Mouse (Mus musculus) megakaryocyte-erythroid progenitor cell, adult 5-6 weeks (primary cell): Measurements from ENCODE around the gene Mosmo. TPM values are rescaled to one million over a fixed set of nuclear protein-coding genes. Genes with fewer than 3 reads are reported as not detected.

ENCODE experiments used
- ATAC-seq: replicated peaks from 2 replicates; pipeline ENCODE4 v1.8.0; 2016; ENCODE audit warnings: mild to moderate bottlenecking, inconsistent platforms; ENCODE audit not compliant: severe bottlenecking, poor library complexity, low FRiP score, low TSS enrichment
- total RNA-seq, 2 experiments: library from RNA; stranded (forward) in 1 of 2; stranded (reverse) in 1 of 2; fragments of 200-1000, 215-1000 nt in 1 of 2; fragments of >200 nt in 1 of 2; fragmentation: Nextera tagmentation in 1 of 2; gene quantifications; 2 replicates each; pipeline ENCODE4 v1.2.3; 2014 to 2017

Mosmo gene
- total RNA-seq (2014; fragmentation: Nextera tagmentation) (31.7 and 38.8 TPM in 2 replicates), total RNA-seq (2017) (15.4 and 42.1 TPM in 2 replicates)

GRCm38 (mm10) chr7:120677001-120677643 is at the start of gene Mosmo:
TSS of gene Mosmo (plus strand) at chr7:120677618.
- ATAC-seq = peak; percentile 48

DNA sequence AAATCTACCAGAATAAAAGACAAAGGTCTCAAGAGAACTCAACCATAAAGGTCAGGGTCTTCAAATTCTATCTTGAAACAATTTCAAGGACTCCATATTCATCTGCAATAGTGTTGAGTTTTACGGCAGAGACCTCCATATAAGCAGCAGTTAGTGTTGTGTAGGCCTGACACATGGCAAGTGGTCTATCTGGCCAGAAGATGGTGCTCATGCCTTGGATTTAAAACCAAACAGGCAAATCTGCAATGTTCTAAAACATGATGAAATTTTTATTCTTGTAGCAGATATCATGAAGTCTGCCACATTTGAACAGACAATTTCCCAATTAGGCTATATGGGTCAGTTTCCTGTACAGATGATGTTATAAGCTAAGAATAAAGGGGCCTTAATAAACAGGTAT is 44.9 kb upstream of the Mosmo start:
- ATAC-seq = no peak

- no peak for ATAC-seq
Measured at GRCm38 (mm10) chr7:120634301-120634700, 43.1 kb upstream of the Mosmo start.

- peak; percentile 98 for ATAC-seq
Measured at GRCm38 (mm10) chr7:120634711-120635361, 42.6 kb upstream of the Mosmo start, which contains the start of gene Uqcrc2. TSS of gene Uqcrc2 (plus strand) at chr7:120635176.

GRCm38 (mm10) chr7:120635362-120635781 is 42.0 kb upstream of the Mosmo start:
- ATAC-seq = peak; percentile 65; the same call in 1 of the 2 replicates

GRCm38 (mm10) chr7:120635821-120636220 is 41.6 kb upstream of the Mosmo start:
- ATAC-seq = peak; percentile 35

DNA sequence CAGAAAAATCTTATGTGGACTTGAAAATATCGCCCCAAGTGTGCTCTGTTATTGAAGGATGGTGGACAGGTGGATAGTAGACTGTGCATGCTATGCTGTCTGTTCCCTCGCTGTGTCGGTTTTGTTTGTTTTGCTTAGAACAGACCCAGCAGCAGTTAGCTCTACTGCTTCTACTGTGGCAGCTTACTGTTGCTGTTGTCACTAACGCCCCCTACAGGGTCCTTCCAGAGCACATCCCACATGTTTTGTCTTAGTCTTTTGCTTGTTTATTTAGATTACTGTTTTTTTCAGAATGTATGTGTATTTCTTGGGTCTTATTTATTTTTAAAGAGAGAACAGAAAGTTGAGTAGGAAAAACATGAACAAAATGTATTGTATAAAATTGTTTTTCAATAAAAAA is 34.2 kb upstream of the Mosmo start:
- ATAC-seq = peak; percentile 63

- no peak for ATAC-seq
Measured at GRCm38 (mm10) chr7:120647849-120648248, 29.6 kb upstream of the Mosmo start.

DNA sequence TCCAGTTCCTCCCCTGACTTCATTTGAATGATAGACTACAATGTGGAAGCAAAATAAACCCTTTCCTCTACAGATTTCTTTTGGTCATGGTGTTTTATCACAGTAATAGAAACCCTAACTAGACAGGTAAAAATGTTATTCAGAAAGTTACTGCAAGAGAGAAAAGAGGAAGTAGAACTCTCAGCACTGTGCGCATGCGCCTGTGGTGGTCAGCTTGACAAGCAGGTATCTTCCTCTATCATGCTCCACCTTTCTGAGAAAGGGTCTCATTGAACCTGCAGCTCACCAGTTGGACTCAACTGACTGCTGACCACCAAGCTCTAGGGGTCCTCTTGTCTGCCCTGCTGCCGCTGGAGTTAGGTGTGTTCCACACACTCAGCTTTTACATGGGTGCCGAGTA is 15.3 kb upstream of the Mosmo start:
- ATAC-seq = no peak

GRCm38 (mm10) chr7:120670153-120670875 is 7.1 kb upstream of the Mosmo start, which contains the start of gene Pdzd9:
TSS of gene Pdzd9 (minus strand) at chr7:120670343.
- ATAC-seq = peak; percentile 64

DNA sequence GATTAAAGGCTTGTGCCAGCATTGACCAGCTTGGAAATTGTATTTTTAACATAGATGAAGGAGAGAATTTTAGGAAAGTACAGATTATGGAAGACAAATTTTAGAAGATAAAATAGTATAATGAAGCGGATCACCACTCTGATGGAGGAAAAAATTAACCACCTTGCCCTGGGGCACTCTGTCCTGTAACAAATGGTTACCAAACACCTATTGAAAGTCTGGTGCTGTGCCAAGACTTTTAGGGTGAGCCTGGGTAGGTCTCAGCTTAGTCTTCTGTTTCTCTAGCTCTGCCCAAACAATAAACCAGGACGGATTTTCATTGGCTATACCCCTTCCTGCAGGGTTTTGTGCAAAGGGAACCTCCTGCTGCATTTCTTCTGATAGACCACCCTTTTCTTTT is 6.1 kb upstream of the Mosmo start:
- ATAC-seq = no peak

DNA sequence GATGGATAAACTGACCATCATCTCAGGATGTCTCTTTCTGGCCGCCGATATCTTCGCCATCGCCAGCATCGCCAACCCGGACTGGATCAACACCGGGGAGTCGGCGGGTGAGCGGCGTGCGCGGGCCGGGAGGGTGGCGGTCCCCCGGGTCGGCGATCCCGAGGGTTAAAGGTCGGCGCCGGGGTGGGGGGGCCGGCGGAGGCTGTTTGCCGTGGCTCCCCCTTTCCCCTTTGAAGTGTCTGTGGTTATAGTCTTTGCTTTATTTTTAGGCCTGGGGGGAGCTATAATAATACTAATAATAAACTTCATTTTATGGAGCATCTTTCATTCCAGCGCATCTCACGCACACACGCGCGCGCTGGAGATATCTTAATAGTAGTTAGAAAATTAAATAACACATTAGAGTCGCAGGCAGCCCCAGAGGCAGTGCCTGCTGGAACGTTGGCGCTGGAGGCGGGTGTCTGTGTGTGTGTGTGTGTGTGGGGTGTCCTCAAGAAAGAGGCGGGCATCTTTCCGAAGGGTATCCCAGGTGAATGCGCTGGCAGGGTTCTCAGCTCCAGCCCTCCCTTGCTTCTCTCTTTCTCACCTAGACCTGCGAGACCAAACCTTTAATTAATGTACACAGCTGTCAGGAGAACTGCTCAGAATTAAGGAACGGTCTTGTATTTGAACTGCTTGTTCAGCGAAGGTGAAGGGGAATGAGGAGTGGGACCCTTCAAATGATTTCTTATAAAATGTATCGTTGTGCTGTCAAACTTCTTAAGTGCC is 530 bp downstream of the Mosmo start:
- no peak for ATAC-seq

DNA sequence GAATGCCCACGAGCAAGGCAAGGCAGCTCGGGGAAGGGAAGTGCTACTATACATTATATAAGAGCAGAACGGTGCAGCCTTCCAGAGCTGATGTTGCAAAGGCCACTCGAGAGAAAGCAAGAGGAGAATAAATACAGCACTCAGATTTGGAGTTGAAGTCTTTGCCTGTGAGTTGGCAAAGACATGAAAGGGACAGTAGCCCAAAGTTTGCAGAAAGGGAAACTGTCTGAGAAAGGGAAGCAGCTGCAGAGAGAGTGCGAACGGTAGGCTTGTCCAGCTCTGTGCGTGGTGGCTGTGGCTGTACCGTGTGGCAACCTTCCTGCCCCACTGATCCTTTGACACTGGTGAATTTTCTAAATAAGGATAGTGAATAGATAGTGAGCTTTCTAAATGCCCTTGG is 1.6 kb downstream of the Mosmo start:
- ATAC-seq = no peak

- ATAC-seq = 0 out of 2 replicates have a peak, but pooled peaks have one; percentile 14
Measured at GRCm38 (mm10) chr7:120682002-120682401, 4.6 kb downstream of the Mosmo start.

- ATAC-seq = no peak
Measured at GRCm38 (mm10) chr7:120684731-120685161, 7.3 kb downstream of the Mosmo start.

GRCm38 (mm10) chr7:120685227-120685626 is 7.8 kb downstream of the Mosmo start:
- ATAC-seq = no peak

DNA sequence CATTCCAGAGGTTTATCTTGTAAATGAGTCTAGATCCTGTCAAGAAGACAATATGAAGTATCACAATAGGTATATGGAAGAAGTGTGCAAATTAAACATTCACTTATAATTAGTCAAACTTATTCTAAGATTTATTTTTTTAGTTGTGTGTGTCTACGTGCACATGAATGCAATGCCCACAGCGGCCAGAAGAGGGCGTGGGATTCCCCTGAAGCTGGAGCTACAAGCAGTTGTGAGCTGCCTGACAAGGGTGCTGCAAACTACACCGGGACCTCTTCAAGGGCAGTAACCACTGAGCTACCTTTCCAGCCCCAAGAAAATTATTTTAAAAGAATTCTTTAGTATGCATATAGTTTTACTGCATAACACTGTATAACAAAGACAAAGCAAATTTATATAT is 13.2 kb downstream of the Mosmo start:
- ATAC-seq = no peak

DNA sequence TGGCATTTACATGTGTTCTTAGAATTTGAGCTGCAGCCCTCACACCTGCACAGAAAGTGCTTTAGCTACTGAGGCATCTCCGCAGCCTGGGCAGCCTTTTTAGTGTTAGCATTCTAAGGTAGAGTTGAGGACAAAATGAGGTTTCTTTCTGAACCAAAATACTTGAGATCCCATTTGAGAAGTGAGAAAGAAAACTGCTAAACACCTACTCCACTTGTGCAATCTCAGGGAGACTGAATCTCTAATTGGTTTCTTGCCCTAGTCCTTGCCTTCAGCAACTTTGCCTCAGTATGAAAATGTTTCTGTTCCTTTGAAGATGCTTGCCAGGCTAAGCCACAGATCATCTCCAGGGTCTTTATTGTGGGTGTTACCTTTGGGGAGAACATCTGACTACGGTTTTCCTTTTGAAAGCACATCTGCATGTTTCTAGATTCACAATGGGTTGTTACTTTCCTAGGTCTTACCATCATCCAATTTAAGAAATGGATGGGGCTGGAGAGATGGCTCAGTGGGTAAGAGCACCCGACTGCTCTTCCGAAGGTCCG is 16.5 kb downstream of the Mosmo start:
- ATAC-seq = no peak

DNA sequence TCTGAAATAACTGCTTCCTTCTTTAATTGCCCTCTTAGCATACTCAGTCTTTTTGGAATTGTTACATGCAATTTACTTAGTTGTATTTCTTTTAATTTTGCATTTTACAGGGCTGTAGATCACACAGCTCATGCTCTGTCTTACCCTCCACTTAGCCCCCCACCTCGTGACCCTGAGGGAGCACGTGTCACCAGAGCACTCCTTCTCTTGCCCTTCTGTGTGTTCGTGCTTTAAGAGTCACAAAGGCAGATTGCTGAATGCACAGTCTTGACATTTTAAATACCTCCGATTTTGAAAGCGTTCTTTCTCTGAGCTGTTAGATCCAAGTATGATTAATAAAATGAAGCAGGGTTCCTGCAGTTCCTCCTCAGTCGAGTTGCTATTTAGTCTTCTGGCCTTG is 17.8 kb downstream of the Mosmo start:
- no peak for ATAC-seq
